ENCODE assay signal across 8 mouse cellular contexts in the genomic region with DNA sequence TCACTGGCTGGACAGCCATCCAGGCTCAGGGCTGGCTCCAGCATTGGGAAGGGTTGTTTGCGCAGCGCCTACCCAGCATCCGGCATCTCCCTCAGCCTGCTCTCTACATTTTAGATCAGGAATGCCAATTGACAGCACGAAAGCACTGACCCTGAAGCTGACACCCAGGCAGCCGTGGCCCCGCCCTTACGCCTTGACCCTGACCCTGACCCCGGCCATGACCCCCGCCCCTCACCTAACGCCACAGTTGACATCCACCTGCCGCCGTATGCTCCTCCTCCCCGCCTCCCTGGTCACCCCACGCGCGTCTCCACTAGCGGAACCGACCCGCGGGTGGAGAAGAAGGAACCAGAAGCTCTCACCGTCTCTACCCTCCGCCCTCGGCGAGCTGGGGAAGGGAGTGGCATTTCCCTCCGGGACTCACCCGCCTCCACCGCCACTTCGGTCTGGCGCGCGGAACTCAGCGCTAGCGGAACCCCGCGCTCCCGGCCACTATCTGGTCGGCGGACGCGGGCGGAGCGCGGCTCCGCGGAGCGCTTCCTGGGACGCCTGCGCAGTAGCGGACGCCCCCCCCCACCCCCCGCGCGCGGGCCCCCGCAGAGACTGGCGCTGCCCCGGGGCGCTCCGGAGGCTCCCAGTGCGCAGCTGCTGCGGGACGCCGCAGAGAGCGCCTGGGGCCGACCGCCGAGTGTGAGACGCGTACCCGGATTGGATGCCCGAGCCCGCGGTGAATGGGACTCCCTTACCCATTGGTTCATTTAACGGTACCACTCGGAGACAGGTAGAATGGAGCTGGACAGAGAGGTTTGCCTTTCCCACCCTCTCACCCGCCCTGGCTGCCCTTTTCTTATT. TPM values are rescaled to one million over a fixed set of nuclear protein-coding genes. Genes with fewer than 3 reads are reported as not detected.
A peak's percentile ranks its signal among the peaks of the same experiment; 100 is the strongest.
DNase-seq lines count a peak whose midpoint lies in the region; ATAC-seq and TF ChIP-seq lines count a peak whose summit lies in the region.

Enpp4 (minus strand) TSS at position 523 of the 852 bp plus-strand sequence.

- peak within 1 kb of the TSS; percentile 81 for H3K4me2 ChIP-seq in forebrain, embryonic 16.5 days (ENCODE audit: low read length)
- peak within 1 kb of the TSS; percentile 86 for H3K4me2 ChIP-seq in neural tube, embryonic 15.5 days

- WGBS in forebrain, embryonic 16.5 days: under 1% methylated on average over 76 of the region's 76 CpGs
- under 1% methylated on average over 75 of the region's 76 CpGs for WGBS in lung, adult 2 months
- WGBS in neural tube, embryonic 15.5 days: under 1% methylated on average over 76 of the region's 76 CpGs

- H3K9me3 ChIP-seq in MEL (replicated peaks; ENCODE audit: insufficient read depth, low read length): no peaks in the 10 kb centered on the region
- H3K9me3 ChIP-seq in forebrain, embryonic 16.5 days (ENCODE audit: control insufficient read depth, low read length): no peaks in the 10 kb centered on the region
- H3K9me3 ChIP-seq in neural tube, embryonic 15.5 days (replicated peaks): no peaks in the 10 kb centered on the region

- ATAC-seq in forebrain, embryonic 16.5 days: peak; percentile 100
- peak; percentile 98 for ATAC-seq in neural tube, embryonic 15.5 days (ENCODE audit: low FRiP score)

- TF ChIP-seq CTCF in MEL (IDR thresholded peaks at IDR 0.05 in 2 of 3, conservative IDR thresholded peaks at IDR 0.05 in 1 of 3; ENCODE audit: control insufficient read depth in 1 of 3, insufficient read depth in 1 of 3, low read depth in 2 of 3, low read length in 3 of 3, poor library complexity in 1 of 3, severe bottlenecking in 1 of 3): no peak
- no peak for TF ChIP-seq CTCF in layer of hippocampus, adult 2 months (conservative IDR thresholded peaks at IDR 0.05)
- no peak for TF ChIP-seq CTCF in lung, adult 2 months (IDR thresholded peaks at IDR 0.05; ENCODE audit: insufficient read depth, low read length)

- peak within 1 kb of the TSS; percentile 97 to 99 for H3K4me3 ChIP-seq in MEL (ENCODE audit: control insufficient read depth in 1 of 2, insufficient read depth in 1 of 2, low read depth in 2 of 2, low read length in 2 of 2)
- peak within 1 kb of the TSS; percentile 91 for H3K4me3 ChIP-seq in forebrain, embryonic 16.5 days (replicated peaks; ENCODE audit: low read length)
- peak within 1 kb of the TSS; percentile 70 for H3K4me3 ChIP-seq in layer of hippocampus, adult 2 months
- H3K4me3 ChIP-seq in lung, adult 2 months (replicated peaks; ENCODE audit: extremely low read depth, low read depth, low read length): peak within 1 kb of the TSS; percentile 86
- peak within 1 kb of the TSS; percentile 64 for H3K4me3 ChIP-seq in neural tube, embryonic 15.5 days (replicated peaks)

- peak; percentile 94 for DNase-seq in MEL (ENCODE audit: low read depth, low spot score)
- peak; percentile 85 to 89 for DNase-seq in cerebellum, adult 18-20 months
- DNase-seq in heart, postnatal 25 days (ENCODE audit: low spot score): peak; percentile 84
- peak; percentile 91 to 93 for DNase-seq in layer of hippocampus, adult 2 months (ENCODE audit: low spot score in 2 of 2)
- DNase-seq in lung, adult 2 months: peak; percentile 90
- DNase-seq in testis, postnatal 10 days (ENCODE audit: low spot score): peak; percentile 91

- H3K27ac ChIP-seq in MEL (ENCODE audit: control insufficient read depth, low read depth, low read length): peak within 1 kb of the TSS; percentile 80
- H3K27ac ChIP-seq in forebrain, embryonic 16.5 days (ENCODE audit: low read length): 0 out of 2 replicates have a peak within 1 kb of the TSS, but pooled peaks have one; percentile 19
- peak within 1 kb of the TSS; percentile 90 for H3K27ac ChIP-seq in layer of hippocampus, adult 2 months
- H3K27ac ChIP-seq in neural tube, embryonic 15.5 days (replicated peaks): peak within 1 kb of the TSS; percentile 66

- no peaks in the 10 kb centered on the region for H3K27me3 ChIP-seq in MEL (ENCODE audit: control insufficient read depth in 1 of 2, insufficient read depth in 2 of 2, low read length in 2 of 2)
- H3K27me3 ChIP-seq in forebrain, embryonic 16.5 days (replicated peaks; ENCODE audit: control insufficient read depth, insufficient read depth, low read length): no peaks in the 10 kb centered on the region; the same call in 1 of the 2 replicates
- no peaks in the 10 kb centered on the region for H3K27me3 ChIP-seq in neural tube, embryonic 15.5 days (replicated peaks)

- H3K79me2 ChIP-seq in MEL (ENCODE audit: control insufficient read depth, insufficient read depth, low read length, poor library complexity): peaks cover 22% of the 10 kb centered on the region

- peak; percentile 50 to 73; a peak in 3 of 4 replicates for TF ChIP-seq POLR2A in MEL (IDR thresholded peaks at IDR 0.05; ENCODE audit: control insufficient read depth in 1 of 2, insufficient read depth in 1 of 2, low read depth in 1 of 2, low read length in 2 of 2, poor library complexity in 1 of 2)
- peak; percentile 61 for TF ChIP-seq POLR2A in lung, adult 2 months (IDR thresholded peaks at IDR 0.05; ENCODE audit: borderline replicate concordance, extremely low read depth, low read depth, low read length)

- no peak for TF ChIP-seq RAD21 in MEL (IDR thresholded peaks at IDR 0.05; ENCODE audit: low read depth, low read length)

- intact Hi-C loops in heart, postnatal 25 days (cut with DNase I): no loop called here

- TF ChIP-seq EP300 in MEL (IDR thresholded peaks at IDR 0.05; ENCODE audit: low read depth in 1 of 2, low read length in 2 of 2): peak in 1 of 2 experiments; percentile 29; a peak in 1 of 4 replicates

- H3K9ac ChIP-seq in MEL (ENCODE audit: control insufficient read depth, low read depth, low read length, poor library complexity, severe bottlenecking): peak within 1 kb of the TSS; percentile 96
- peak within 1 kb of the TSS; percentile 73 for H3K9ac ChIP-seq in forebrain, embryonic 16.5 days (replicated peaks; ENCODE audit: low read depth, low read length)
- peak within 1 kb of the TSS; percentile 67 for H3K9ac ChIP-seq in neural tube, embryonic 15.5 days (replicated peaks)

- peaks cover 2 to 28% of the 10 kb centered on the region in 2 experiments; a peak in 3 of 4 replicates for H3K36me3 ChIP-seq in MEL (ENCODE audit: control insufficient read depth in 1 of 2, insufficient read depth in 2 of 2, low read length in 2 of 2)
- no peaks in the 10 kb centered on the region for H3K36me3 ChIP-seq in forebrain, embryonic 16.5 days (ENCODE audit: control insufficient read depth, insufficient read depth)
- no peaks in the 10 kb centered on the region for H3K36me3 ChIP-seq in neural tube, embryonic 15.5 days

- peaks cover 12 to 14% of the 10 kb centered on the region in 2 experiments for H3K4me1 ChIP-seq in MEL (ENCODE audit: control insufficient read depth in 1 of 2, insufficient read depth in 2 of 2, low read length in 2 of 2)
- H3K4me1 ChIP-seq in forebrain, embryonic 16.5 days (replicated peaks; ENCODE audit: control insufficient read depth, insufficient read depth, low read length): peaks cover 6% of the 10 kb centered on the region
- peaks cover 4% of the 10 kb centered on the region; the same call in 1 of the 2 replicates for H3K4me1 ChIP-seq in lung, adult 2 months (ENCODE audit: control insufficient read depth, insufficient read depth, low read length)
- H3K4me1 ChIP-seq in neural tube, embryonic 15.5 days: peaks cover 12% of the 10 kb centered on the region

TF ChIP-seq in MEL, 35 proteins besides CTCF, POLR2A, EP300 and RAD21:
- TF ChIP-seq NELFE (IDR thresholded peaks at IDR 0.05; ENCODE audit: low read depth, low read length) (peak; percentile 59), USF1 (IDR thresholded peaks at IDR 0.05; ENCODE audit: low read depth, low read length) (no peak), HCFC1 (IDR thresholded peaks at IDR 0.05; ENCODE audit: low read depth, low read length) (peak; percentile 82), ZKSCAN1 (IDR thresholded peaks at IDR 0.05; ENCODE audit: low read depth, low read length) (no peak), ZMIZ1 (IDR thresholded peaks at IDR 0.05; ENCODE audit: low read depth, low read length) (0 out of 2 replicates have a peak, but pooled peaks have one; percentile 62), E2F4 (IDR thresholded peaks at IDR 0.05; ENCODE audit: borderline replicate concordance, low read depth, low read length) (0 out of 2 replicates have a peak, but pooled peaks have one; percentile 57), UBTF (IDR thresholded peaks at IDR 0.05; ENCODE audit: borderline replicate concordance, insufficient read depth, low read depth, low read length) (0 out of 2 replicates have a peak, but pooled peaks have one; percentile 83), MAZ (IDR thresholded peaks at IDR 0.05; ENCODE audit: low read depth, low read length) (peak; percentile 71; the same call in 1 of the 2 replicates), MEF2A (IDR thresholded peaks at IDR 0.05; ENCODE audit: extremely low read depth, insufficient replicate concordance, low read depth, low read length, poor library complexity, severe bottlenecking) (no peak), POLR2AphosphoS2 (IDR thresholded peaks at IDR 0.05; ENCODE audit: low read length) (peak; percentile 56; the same call in 1 of the 2 replicates), MXI1 (IDR thresholded peaks at IDR 0.05; ENCODE audit: low read depth, low read length) (peak; percentile 35; the same call in 1 of the 2 replicates), TBP (IDR thresholded peaks at IDR 0.05; ENCODE audit: low read depth, low read length) (peak; percentile 64; the same call in 1 of the 2 replicates), KAT2A (conservative IDR thresholded peaks at IDR 0.05; ENCODE audit: low read depth, low read length) (no peak; the same call in 1 of the 2 replicates), TCF12 (IDR thresholded peaks at IDR 0.05; ENCODE audit: low read depth, low read length) (peak; percentile 62; the same call in 1 of the 2 replicates), ETS1 (IDR thresholded peaks at IDR 0.05; ENCODE audit: low read depth, low read length) (peak; percentile 35; the same call in 1 of the 2 replicates), NRF1 (IDR thresholded peaks at IDR 0.05; ENCODE audit: insufficient read depth, low read depth, low read length, poor library complexity, severe bottlenecking) (peak; percentile 81)

RNA-seq across cellular contexts. Expression of gene Enpp4, which starts in this region (rescaled TPM):
- total RNA-seq in MEL (2012; rRNA removed): 13.9 and 15.3 TPM in 2 replicates
- 10 to 100 TPM in 1 of 2 experiments, not detected in 1; 21.7 TPM for polyA plus RNA-seq in MEL (2012; ENCODE audit: insufficient read depth in 1 of 2, insufficient read length in 2 of 2, low read depth in 1 of 2, low replicate concordance in 2 of 2, missing spikeins in 1 of 2)
- 5.7 and 6.2 TPM in 2 replicates for polyA plus RNA-seq in forebrain, embryonic 16.5 days (2015; fragmentation: Nextera tagmentation; extraction: Ambion mirVana)
- 10 to 100 TPM; 19.0 to 19.1 TPM for total RNA-seq in heart, postnatal 25 days (2021)
- total RNA-seq in layer of hippocampus, adult 2 months (2021): 10 to 100 TPM; 15.7 to 17.2 TPM
- polyA plus RNA-seq in lung, adult 2 months (2012; rRNA removed): 9.1 and 13.5 TPM in 2 replicates
- 6.1 and 9.8 TPM in 2 replicates for polyA plus RNA-seq in neural tube, embryonic 15.5 days (2015; fragmentation: Nextera tagmentation; extraction: Ambion mirVana)

Comparison
In these comparisons a context has a peak if more than half of its experiments do, and no peak if none do; other contexts are left out.
1. Peak in every context shown above with its lines: DNase-seq, ATAC-seq, H3K4me3 ChIP-seq and H3K27ac ChIP-seq.
2. H3K27ac ChIP-seq: peak in every context shown above with its lines; median percentile 90 in layer of hippocampus, adult 2 months; 80 in MEL; 66 in neural tube, embryonic 15.5 days; 19 in forebrain, embryonic 16.5 days.